Mouse (Mus musculus) olfactory bulb, adult 2 months (tissue): Measurements from ENCODE around the gene Hsp90aa1.

Experiments
- CTCF ChIP-seq: fragments of 200-500 bp; IDR thresholded peaks from 2 replicates; pipeline ENCODE4 v1.5.1; 2012; ENCODE audit warnings: low read depth, mild to moderate bottlenecking, low read length, moderate library complexity; ENCODE audit not compliant: insufficient read depth
- POLR2A ChIP-seq: fragments of 200-500 bp; IDR thresholded peaks from 2 replicates; pipeline ENCODE4 v1.6.1; 2012; ENCODE audit warnings: mild to moderate bottlenecking, low read depth, low read length, moderate library complexity; ENCODE audit not compliant: insufficient read depth

- TF ChIP-seq POLR2A (no peak), CTCF (no peak)
These were observed 4.4 kb downstream of the Hsp90aa1 start for GRCm38 (mm10) chr12:110698080-110698479.
